Mouse (Mus musculus): ENCODE measurements around the gene Dgke. TPM values are rescaled to one million over a fixed set of nuclear protein-coding genes. Genes with fewer than 3 reads are reported as not detected.

Gene Dgke
- total RNA-seq, 2 experiments from 2014 or later = 36.7 to 39.5 TPM

Other genes with a start within 250 kb of the Dgke start
- 10 to 100 TPM; 38.9 to 39.8 TPM for gene Akap1, start 202.3 kb downstream of the Dgke start, total RNA-seq (2021)
- 10 to 100 TPM; 17.0 to 17.4 TPM for gene Scpep1, start 111.4 kb downstream of the Dgke start, total RNA-seq (2021)
- gene Elobl, start 99.9 kb downstream of the Dgke start, total RNA-seq (2021) = not detected
- 10 to 100 TPM; 16.3 to 19.5 TPM for gene Coil, start 96.6 kb downstream of the Dgke start, total RNA-seq (2021)
- 1 to 10 TPM; 4.0 to 5.2 TPM for gene Trim25, start 67.5 kb downstream of the Dgke start, total RNA-seq (2021)
- gene Gm525, start 7.0 kb upstream of the Dgke start, total RNA-seq (2021) = not detected
- 1 to 10 TPM; 6.7 to 8.3 TPM for gene Nog, start 235.5 kb upstream of the Dgke start, total RNA-seq (2021)